Mouse (Mus musculus) CD4-positive helper T cell, adult 2 months (primary cell): ENCODE results near the gene Ccdc171.
"Not testable (repeated sequence)": the region's sequence is repeated elsewhere in the genome, so short reads cannot be mapped to it uniquely, and the experiment has no call there.

Experiments
- DNase-seq: peaks from one replicate; pipeline ENCODE4 v3.0.0-alpha.2; 2012; ENCODE audit warnings: low read depth, missing footprints, low spot score

The Ccdc171 gene

DNA sequence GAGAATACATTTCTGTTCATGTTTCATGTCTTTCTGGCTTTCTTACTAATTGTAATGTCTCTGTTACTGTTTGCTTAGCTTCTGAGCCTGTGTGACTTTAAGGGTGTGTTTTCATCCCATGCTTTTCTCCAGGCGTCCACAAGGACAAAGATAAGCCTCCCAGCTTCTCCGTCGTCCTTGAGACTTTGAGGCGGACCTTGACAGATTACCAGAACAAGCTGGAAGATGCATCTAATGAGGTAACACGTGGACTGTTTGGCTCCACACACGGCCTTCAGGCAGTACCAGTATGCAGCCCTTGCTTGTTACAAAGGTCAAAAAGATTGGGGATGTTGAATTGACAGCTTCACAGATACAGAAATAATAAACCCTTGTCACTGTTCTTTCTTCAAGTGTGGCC is 130.1 kb downstream of the Ccdc171 start:
- no peak for DNase-seq

GRCm38 (mm10) chr4:83656571-83656970 is 131.2 kb downstream of the Ccdc171 start:
- DNase-seq: no peak

GRCm38 (mm10) chr4:83657021-83657420 is 131.7 kb downstream of the Ccdc171 start:
- DNase-seq: no peak

- DNase-seq: no peak
Observed at GRCm38 (mm10) chr4:83658415-83658814, 133.1 kb downstream of the Ccdc171 start.

DNA sequence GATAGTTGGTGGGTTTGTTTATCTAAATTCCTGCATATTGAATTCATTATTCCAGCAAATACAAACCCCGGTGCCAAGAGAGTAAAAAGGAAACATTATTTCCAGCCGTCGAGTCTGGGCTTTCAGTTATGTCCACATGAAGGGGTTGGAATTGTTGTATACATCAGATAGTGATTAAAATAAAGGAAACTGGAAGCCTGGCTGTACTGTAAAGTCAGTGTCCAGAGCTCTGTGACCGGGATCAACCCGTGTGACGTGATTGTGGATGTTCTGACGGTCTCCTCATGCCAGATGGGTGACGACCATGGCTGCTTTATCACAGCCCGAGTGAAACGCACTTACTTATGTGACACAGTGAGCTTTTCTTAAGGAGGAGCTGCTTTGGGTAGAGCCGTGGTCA is 134.1 kb downstream of the Ccdc171 start:
- no peak for DNase-seq

GRCm38 (mm10) chr4:83661519-83662271 is 136.3 kb downstream of the Ccdc171 start:
- no peak for DNase-seq

DNA sequence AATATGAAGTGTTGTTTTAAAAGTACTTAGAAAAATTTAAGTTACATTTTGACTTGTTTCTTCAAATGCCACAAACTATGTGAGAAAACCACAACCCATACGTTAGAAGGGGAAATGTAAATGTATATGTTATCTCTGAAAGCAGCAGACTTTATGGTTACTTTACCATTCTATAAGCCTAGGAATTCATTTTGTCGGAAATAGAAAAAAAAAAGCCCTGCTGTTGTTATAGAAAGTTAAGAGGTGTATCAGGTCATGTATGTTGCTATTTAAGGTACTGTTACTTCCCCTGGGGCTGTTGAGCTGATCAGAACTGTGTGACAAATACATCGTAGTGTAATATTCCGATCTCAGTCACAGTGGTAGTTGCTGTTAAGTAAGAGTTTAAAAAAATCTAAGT is 137.0 kb downstream of the Ccdc171 start:
- DNase-seq: no peak

DNA sequence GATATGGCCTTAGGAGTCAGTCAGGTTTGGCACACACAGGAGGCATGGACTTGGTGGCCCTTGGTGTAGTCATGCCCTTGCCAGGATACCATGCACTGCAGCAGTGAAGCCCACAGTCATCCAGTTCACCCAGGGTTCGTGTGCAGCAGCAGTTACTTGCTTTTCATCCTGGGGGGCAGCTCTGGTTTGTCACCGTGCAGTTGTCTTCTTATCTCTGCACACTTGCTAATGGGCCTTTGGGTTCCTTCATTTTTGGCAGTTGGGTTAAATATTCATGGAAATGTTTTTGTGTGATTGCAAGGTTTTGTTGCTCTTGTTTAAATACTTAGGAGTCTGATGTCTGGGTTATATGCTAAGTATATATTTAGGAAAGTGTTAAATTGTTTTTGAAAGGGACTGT is 144.2 kb downstream of the Ccdc171 start:
- DNase-seq: no peak

GRCm38 (mm10) chr4:83675308-83675707 is 150.0 kb downstream of the Ccdc171 start:
- DNase-seq: not testable (repeated sequence)

- DNase-seq: no peak
Observed at GRCm38 (mm10) chr4:83676444-83676843, 151.1 kb downstream of the Ccdc171 start.

DNA sequence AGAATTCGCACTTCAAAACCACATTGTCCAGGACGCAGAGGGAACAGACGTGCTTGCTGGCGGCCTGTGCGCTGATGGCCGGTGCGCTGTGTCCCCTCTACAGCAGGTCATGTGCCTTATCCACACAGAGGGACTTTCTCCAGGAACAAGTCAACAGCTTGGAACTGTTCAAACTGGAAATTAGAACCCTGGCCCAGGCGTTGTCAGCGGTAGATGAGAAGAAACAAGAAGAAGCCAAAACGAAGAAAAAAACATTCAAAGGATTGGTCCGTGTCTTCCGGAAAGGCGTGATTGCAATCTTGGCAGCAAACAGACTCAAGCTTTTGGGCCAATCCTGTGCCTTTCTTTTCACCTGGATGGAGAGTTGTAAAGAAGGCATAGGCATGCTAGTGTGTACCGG is 155.7 kb downstream of the Ccdc171 start:
- DNase-seq: no peak

DNA sequence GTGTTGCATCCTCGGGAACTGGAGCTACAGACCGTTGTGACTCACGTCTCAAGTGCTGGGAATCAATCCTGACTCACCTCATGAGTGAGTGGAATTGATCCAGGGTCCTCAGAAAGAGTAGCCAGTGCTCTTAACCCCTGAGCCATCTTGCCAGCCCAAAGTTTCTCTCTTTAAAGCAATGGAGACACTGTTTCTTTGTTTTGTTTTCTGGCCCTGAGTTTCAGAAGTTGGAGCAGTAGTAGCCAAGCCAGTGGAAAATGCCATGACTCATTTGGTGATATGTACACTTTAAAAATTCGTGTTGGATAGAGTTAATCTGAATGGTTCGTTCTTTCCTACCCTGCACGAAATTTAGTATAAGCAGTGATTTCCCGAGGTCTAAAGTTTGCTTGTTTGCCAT is 157.5 kb downstream of the Ccdc171 start:
- no peak for DNase-seq

GRCm38 (mm10) chr4:83700190-83700589 is 174.8 kb downstream of the Ccdc171 start:
- DNase-seq: no peak

GRCm38 (mm10) chr4:83716996-83717395 is 191.7 kb downstream of the Ccdc171 start:
- DNase-seq: no peak

GRCm38 (mm10) chr4:83719816-83720215 is 194.5 kb downstream of the Ccdc171 start:
- no peak for DNase-seq

DNA sequence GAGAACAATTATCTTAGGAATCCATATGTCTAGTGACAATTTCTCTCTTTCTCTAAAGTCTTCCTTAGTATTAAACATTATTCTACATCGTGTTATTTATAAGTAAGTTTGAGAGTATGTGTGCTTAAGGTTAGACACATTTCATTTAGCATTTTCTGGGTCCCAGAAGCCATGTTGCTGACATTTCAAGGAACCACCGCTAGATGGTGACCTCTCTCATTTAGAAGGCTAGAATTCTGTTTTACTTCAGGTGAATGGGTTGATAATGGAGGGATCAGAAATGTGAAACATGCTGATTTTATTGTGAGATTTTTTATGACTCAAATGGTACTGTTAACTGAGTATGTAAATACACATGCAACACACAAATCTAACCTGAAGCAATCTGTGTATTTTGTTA is 199.8 kb downstream of the Ccdc171 start:
- DNase-seq: no peak

GRCm38 (mm10) chr4:83739137-83739890 is 214.0 kb downstream of the Ccdc171 start:
- no peak for DNase-seq

DNA sequence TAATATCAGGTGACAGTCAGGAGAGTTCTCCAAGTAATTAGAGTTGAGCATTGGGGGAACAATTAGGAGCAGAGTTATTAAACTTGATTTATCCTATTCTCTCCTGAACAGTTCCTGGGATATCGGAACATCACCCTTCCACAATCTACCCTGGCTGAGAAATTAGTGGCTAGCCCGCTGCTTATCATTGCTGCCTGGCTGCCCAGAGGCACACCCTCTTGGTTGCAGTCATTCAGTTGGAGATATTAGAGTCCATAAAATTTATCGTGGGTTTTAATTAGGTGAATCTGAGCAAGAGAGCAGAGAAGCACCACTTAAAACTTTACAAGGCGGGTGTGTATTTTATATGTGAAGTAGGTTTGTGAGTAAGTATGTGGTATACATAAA is 214.5 kb downstream of the Ccdc171 start:
- no peak for DNase-seq

- DNase-seq: no peak
Observed at GRCm38 (mm10) chr4:83742806-83743460, 217.6 kb downstream of the Ccdc171 start.

DNA sequence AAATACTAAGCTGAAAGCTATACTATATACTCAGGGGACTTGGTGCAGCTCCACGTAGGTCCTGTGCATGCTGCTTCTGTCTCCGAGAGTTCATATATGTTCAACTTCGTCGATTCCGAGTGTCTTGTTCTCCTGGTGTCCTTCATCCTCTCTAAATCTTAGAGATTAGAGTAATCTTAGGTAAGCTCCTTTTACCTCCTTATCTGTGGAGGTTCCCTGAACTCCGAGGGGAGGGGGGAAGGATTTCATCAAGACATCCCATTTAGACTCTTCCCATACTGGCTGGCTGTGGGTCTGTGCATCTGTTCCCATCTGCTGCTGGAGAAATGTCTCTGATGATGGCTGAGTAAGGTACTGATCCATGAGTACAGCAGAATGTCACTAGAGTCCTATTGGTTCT is 249.8 kb downstream of the Ccdc171 start:
- DNase-seq: no peak

DNA sequence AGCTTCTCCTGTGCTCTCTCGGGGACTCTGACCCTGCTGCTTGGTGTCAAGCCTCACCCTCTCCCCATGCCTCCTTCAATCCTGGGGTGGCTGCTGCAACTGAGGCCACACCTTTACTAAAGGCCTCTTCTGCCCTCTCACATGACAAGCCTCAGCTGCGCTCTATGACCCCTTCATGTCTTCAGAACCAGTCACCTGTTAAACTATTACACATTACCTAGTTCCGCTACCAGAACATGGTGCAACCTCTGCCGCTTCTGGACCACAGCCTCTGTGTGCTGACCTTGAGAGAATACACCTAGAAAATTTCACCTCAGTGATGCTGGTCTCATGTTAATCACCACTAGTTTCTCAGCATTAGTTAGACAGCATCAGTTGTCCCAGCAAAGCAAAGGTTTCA is 254.7 kb downstream of the Ccdc171 start:
- no peak for DNase-seq

GRCm38 (mm10) chr4:83785115-83785514 is 259.8 kb downstream of the Ccdc171 start:
- peak; percentile 13 for DNase-seq

GRCm38 (mm10) chr4:83791811-83792210 is 266.5 kb downstream of the Ccdc171 start:
- DNase-seq: no peak
